Mouse (Mus musculus) heart, postnatal 0 days (tissue): Measurements from ENCODE around the gene Vmn1r229. TPM values are rescaled to one million over a fixed set of nuclear protein-coding genes. Genes with fewer than 3 reads are reported as not detected.

Experiments used
- ATAC-seq: fragments of 200-750 bp; cut with Nextera tagmentation; 2 replicates; pipeline ENCODE4 v1.8.0; 2017; ENCODE audit warnings: low read depth, moderate number of reproducible peaks, moderate library complexity; ENCODE audit not compliant: insufficient read depth
- DNase-seq: peaks from one replicate; pipeline ENCODE4 v3.0.0-alpha.2; 2016; ENCODE audit warnings: low spot score
- H3K27ac ChIP-seq: fragments of 300-500 bp; sonication (generic); 2 replicates; pipeline ENCODE4 v1.5.1; 2014; ENCODE audit warnings: low read depth, mild to moderate bottlenecking
- H3K27me3 ChIP-seq: fragments of 300-500 bp; sonication (generic); 2 replicates; pipeline ENCODE4 v1.6.1; 2014; ENCODE audit warnings: low read length, mixed read lengths; ENCODE audit not compliant: control insufficient read depth, insufficient read depth
- H3K36me3 ChIP-seq: fragments of 300-500 bp; sonication (generic); replicated peaks from 2 replicates; pipeline ENCODE4 v1.6.1; 2014; ENCODE audit warnings: low read length, mixed read lengths; ENCODE audit not compliant: control insufficient read depth, insufficient read depth
- H3K4me1 ChIP-seq: fragments of 300-500 bp; sonication (generic); 2 replicates; pipeline ENCODE4 v1.6.1; 2014; ENCODE audit warnings: antibody characterized with exemption; ENCODE audit not compliant: control insufficient read depth, insufficient read depth
- H3K4me2 ChIP-seq: fragments of 300-500 bp; sonication (generic); 2 replicates; pipeline ENCODE4 v1.6.1; 2014; ENCODE audit warnings: low read depth, mild to moderate bottlenecking, low read length, moderate library complexity
- H3K4me3 ChIP-seq: fragments of 300-500 bp; sonication (generic); 2 replicates; pipeline ENCODE4 v1.5.1; 2014; ENCODE audit warnings: low read depth, low read length
- H3K9ac ChIP-seq: fragments of 300-500 bp; sonication (generic); replicated peaks from 2 replicates; pipeline ENCODE4 v1.6.1; 2014; ENCODE audit warnings: low read depth, low read length, mixed read lengths
- H3K9me3 ChIP-seq: fragments of 300-500 bp; sonication (generic); replicated peaks from 2 replicates; pipeline ENCODE4 v1.6.1; 2016; ENCODE audit warnings: low read length; ENCODE audit not compliant: control insufficient read depth
- CTCF ChIP-seq: IDR thresholded peaks from 2 replicates; pipeline ENCODE4 v1.5.1; 2016; ENCODE audit warnings: antibody characterized with exemption, control low read depth, low read depth
- EP300 ChIP-seq: IDR thresholded peaks from 2 replicates; pipeline ENCODE4 v1.6.1; 2016; ENCODE audit warnings: antibody characterized with exemption, low read depth
- WGBS: fragments of 180-500 bp; shearing (Covaris S2); extraction: QIAGEN DNeasy Blood & Tissue Kit; methylation state at CpG from one replicate; pipeline ENCODE4 v1.1.7; 2014; 5-methylcytosine and 5-hydroxymethylcytosine counted together
- polyA plus RNA-seq: library from polyadenylated mRNA; unstranded; fragments of >200 nt; fragmentation: Nextera tagmentation; extraction: Ambion mirVana; gene quantifications from 2 replicates; pipeline ENCODE4 v1.2.1, GENCODE M21; 2015
- total RNA-seq: library from RNA; depleted of rRNA; stranded (reverse); fragments of >200 nt; gene quantifications from 2 replicates; pipeline ENCODE4 v1.2.3, GENCODE M21; 2014; ENCODE audit warnings: low replicate concordance; rRNA removed

Vmn1r229 gene
- total RNA-seq = not detected in 2 replicates
- not detected in 2 replicates for polyA plus RNA-seq

- Histone ChIP-seq H3K27me3 (no peaks in the 10 kb centered on the region), H3K4me3 (no peak within 1 kb of the TSS), H3K4me2 (no peak within 1 kb of the TSS), H3K9ac (no peak within 1 kb of the TSS), H3K36me3 (no peaks in the 10 kb centered on the region), H3K4me1 (no peaks in the 10 kb centered on the region), H3K9me3 (0 out of 2 replicates have a peak, but pooled peaks cover under 1% of the 10 kb centered on the region), H3K27ac (no peak within 1 kb of the TSS)
- TF ChIP-seq CTCF (no peak), EP300 (no peak)
- ATAC-seq = no peak
- WGBS = 33% methylated on average over 1 of the region's 1 CpGs
- DNase-seq = no peak
Measured at GRCm38 (mm10) chr17:20811255-20811654, at the start of gene Vmn1r229. Gene Vmn1r229, plus strand, starts transcription at chr17:20811555.

- TF ChIP-seq CTCF = no peak
- no peak for TF ChIP-seq EP300
- DNase-seq (no peak), ATAC-seq (no peak)
- Histone ChIP-seq H3K4me1 (no peaks in the 10 kb centered on the region), H3K9me3 (0 out of 2 replicates have a peak, but pooled peaks cover 8% of the 10 kb centered on the region), H3K27ac (no peak within 1 kb of the TSS), H3K36me3 (no peaks in the 10 kb centered on the region), H3K4me2 (no peak within 1 kb of the TSS), H3K27me3 (no peaks in the 10 kb centered on the region), H3K9ac (no peak within 1 kb of the TSS), H3K4me3 (no peak within 1 kb of the TSS)
Measured at GRCm38 (mm10) chr17:20786057-20786456, 25.3 kb upstream of the Vmn1r229 start, which contains the start of gene Vmn1r228. Gene Vmn1r228, minus strand, starts transcription at chr17:20786157.

- TF ChIP-seq EP300 = no peak
- no peak for TF ChIP-seq CTCF
- WGBS = 8% methylated on average over 1 of the region's 1 CpGs
- ATAC-seq (no peak), DNase-seq (no peak)
- no peaks in the 10 kb centered on the region for H3K4me1 ChIP-seq
- H3K36me3 ChIP-seq = no peaks in the 10 kb centered on the region
- H3K9me3 ChIP-seq = no peaks in the 10 kb centered on the region
- no peak within 1 kb of the TSS for H3K9ac ChIP-seq
- H3K4me2 ChIP-seq = no peak within 1 kb of the TSS
- H3K27ac ChIP-seq = no peak within 1 kb of the TSS
- H3K4me3 ChIP-seq = no peak within 1 kb of the TSS
- no peaks in the 10 kb centered on the region for H3K27me3 ChIP-seq
Measured at GRCm38 (mm10) chr17:20840144-20840543, 28.8 kb downstream of the Vmn1r229 start, which contains the start of gene Vmn1r230. Gene Vmn1r230, plus strand, starts transcription at chr17:20840444.

Other genes starting within 250 kb of the Vmn1r229 start
- not detected in 2 replicates for gene Vmn2r109, start 246.8 kb upstream of the Vmn1r229 start, total RNA-seq
- gene Vmn2r109, start 246.8 kb upstream of the Vmn1r229 start, polyA plus RNA-seq = not detected in 2 replicates
- gene Vmn2r110, start 215.1 kb upstream of the Vmn1r229 start, total RNA-seq = not detected in 2 replicates
- not detected in 2 replicates for gene Vmn2r110, start 215.1 kb upstream of the Vmn1r229 start, polyA plus RNA-seq
- not detected in 2 replicates for gene Fpr-rs3, start 186.7 kb upstream of the Vmn1r229 start, total RNA-seq
- not detected in 2 replicates for gene Fpr-rs3, start 186.7 kb upstream of the Vmn1r229 start, polyA plus RNA-seq
- not detected in 2 replicates for gene Vmn1r226, start 128.7 kb upstream of the Vmn1r229 start, total RNA-seq
- not detected in 2 replicates for gene Vmn1r226, start 128.7 kb upstream of the Vmn1r229 start, polyA plus RNA-seq
- not detected in 2 replicates for gene Vmn1r227, start 81.7 kb upstream of the Vmn1r229 start, total RNA-seq
- not detected in 2 replicates for gene Vmn1r227, start 81.7 kb upstream of the Vmn1r229 start, polyA plus RNA-seq
- gene Vmn1r228, start 25.4 kb upstream of the Vmn1r229 start, total RNA-seq = not detected in 2 replicates
- not detected in 2 replicates for gene Vmn1r228, start 25.4 kb upstream of the Vmn1r229 start, polyA plus RNA-seq
- not detected in 2 replicates for gene Vmn1r230, start 28.9 kb downstream of the Vmn1r229 start, total RNA-seq
- gene Vmn1r230, start 28.9 kb downstream of the Vmn1r229 start, polyA plus RNA-seq = not detected in 2 replicates
- gene Vmn1r231, start 93.5 kb downstream of the Vmn1r229 start, total RNA-seq = not detected in 2 replicates
- gene Vmn1r231, start 93.5 kb downstream of the Vmn1r229 start, polyA plus RNA-seq = not detected in 2 replicates
- not detected in 2 replicates for gene Vmn1r232, start 108.2 kb downstream of the Vmn1r229 start, total RNA-seq
- not detected in 2 replicates for gene Vmn1r232, start 108.2 kb downstream of the Vmn1r229 start, polyA plus RNA-seq
- 323 and 403 TPM in 2 replicates for gene Ppp2r1a, start 133.8 kb downstream of the Vmn1r229 start, total RNA-seq
- 264 and 279 TPM in 2 replicates for gene Ppp2r1a, start 133.8 kb downstream of the Vmn1r229 start, polyA plus RNA-seq
- not detected in 2 replicates for gene Vmn1r233, start 184.9 kb downstream of the Vmn1r229 start, total RNA-seq
- not detected in 2 replicates for gene Vmn1r233, start 184.9 kb downstream of the Vmn1r229 start, polyA plus RNA-seq
- gene Zfp160, start 197.3 kb downstream of the Vmn1r229 start, total RNA-seq = 3.6 and 12.7 TPM in 2 replicates
- 8.7 and 8.9 TPM in 2 replicates for gene Zfp160, start 197.3 kb downstream of the Vmn1r229 start, polyA plus RNA-seq